Mouse (Mus musculus) CH12.LX (cell line): ENCODE results near the gene Mkks. TPM values are rescaled to one million over a fixed set of nuclear protein-coding genes. Genes with fewer than 3 reads are reported as not detected.
"Not testable (repeated sequence)": the region's sequence is repeated elsewhere in the genome, so short reads cannot be mapped to it uniquely, and the experiment has no call there.

Experiments used
- DNase-seq: peaks from one replicate; pipeline ENCODE4 v3.0.0-alpha.2; 2013; ENCODE audit errors: extremely low read depth
- H3K27ac ChIP-seq: 2 replicates; pipeline ENCODE4 v1.5.1; 2012; ENCODE audit warnings: low read depth, mild to moderate bottlenecking, control low read depth, moderate library complexity; ENCODE audit not compliant: insufficient read depth
- H3K27me3 ChIP-seq: replicated peaks from 2 replicates; pipeline ENCODE3; 2012; ENCODE audit warnings: inconsistent platforms
- H3K36me3 ChIP-seq, 2 experiments: replicated peaks in 1 of 2; 2 replicates each; pipeline versions ENCODE3 to v1.6.1; 2012; ENCODE audit warnings: inconsistent platforms in 1 of 2, low read length in 1 of 2, mild to moderate bottlenecking in 1 of 2, mixed read lengths in 1 of 2, moderate library complexity in 1 of 2; ENCODE audit not compliant: control insufficient read depth in 1 of 2, insufficient read depth in 1 of 2
- H3K4me1 ChIP-seq, 2 experiments: 2 replicates each; pipeline ENCODE4 v1.6.1; 2012; ENCODE audit warnings: inconsistent platforms in 1 of 2, moderate library complexity in 1 of 2; ENCODE audit not compliant: insufficient read depth in 2 of 2, control insufficient read depth in 1 of 2
- H3K4me2 ChIP-seq: 2 replicates; pipeline ENCODE4 v1.6.1; 2012; ENCODE audit warnings: low read depth, mild to moderate bottlenecking, control low read depth; ENCODE audit not compliant: poor library complexity, insufficient read depth, severe bottlenecking
- H3K4me3 ChIP-seq, 3 experiments: fragments of 150-350 bp in 1 of 3; sonication (generic) in 1 of 3; replicated peaks in 1 of 3; 2 replicates each; pipeline versions ENCODE3 to v1.5.1; 2011 to 2012; ENCODE audit warnings: low read depth in 2 of 3, low read length in 2 of 3, mild to moderate bottlenecking in 2 of 3, moderate library complexity in 2 of 3, control low read depth in 1 of 3, improper control_type of control experiment in 1 of 3, inconsistent platforms in 1 of 3, mixed read lengths in 1 of 3; ENCODE audit not compliant: poor library complexity in 1 of 3
- H3K79me2 ChIP-seq: replicated peaks from 2 replicates; pipeline ENCODE4 v1.6.1; 2012; ENCODE audit warnings: mild to moderate bottlenecking, moderate library complexity; ENCODE audit not compliant: control insufficient read depth, poor library complexity, insufficient read depth, severe bottlenecking; ENCODE audit errors: extremely low read depth
- H3K9ac ChIP-seq: 2 replicates; pipeline ENCODE4 v1.6.1; 2012; ENCODE audit warnings: low read depth, mild to moderate bottlenecking, control low read depth, moderate library complexity; ENCODE audit not compliant: insufficient read depth
- H3K9me3 ChIP-seq: replicated peaks from 2 replicates; pipeline ENCODE3; 2012; ENCODE audit warnings: low read length, inconsistent platforms, mixed read lengths
- CHD1 ChIP-seq: IDR thresholded peaks from 2 replicates; pipeline ENCODE4 v1.6.1; 2012; ENCODE audit warnings: low read depth, low read length, improper control_type of control experiment, inconsistent platforms
- CTCF ChIP-seq, 2 experiments: IDR thresholded peaks in 1 of 2; conservative IDR thresholded peaks in 1 of 2; 2 replicates each; pipeline ENCODE4 v1.5.1; 2011 to 2012; ENCODE audit warnings: low read depth in 2 of 2, low read length in 2 of 2, improper control_type of control experiment in 1 of 2, inconsistent platforms in 1 of 2, mild to moderate bottlenecking in 1 of 2, moderate library complexity in 1 of 2
- E2F4 ChIP-seq: IDR thresholded peaks from 2 replicates; pipeline ENCODE4 v1.6.1; 2011; ENCODE audit warnings: low read depth, low read length, improper control_type of control experiment; ENCODE audit not compliant: insufficient replicate concordance
- ELF1 ChIP-seq: IDR thresholded peaks from 2 replicates; pipeline ENCODE4 v1.6.1; 2014; ENCODE audit warnings: low read depth, mild to moderate bottlenecking, inconsistent platforms, low read length, improper control_type of control experiment
- ETS1 ChIP-seq: conservative IDR thresholded peaks from 2 replicates; pipeline ENCODE4 v1.6.1; 2012; ENCODE audit warnings: low read depth, mild to moderate bottlenecking, inconsistent platforms, low read length, improper control_type of control experiment, moderate library complexity
- IRF4 ChIP-seq: IDR thresholded peaks from 2 replicates; pipeline ENCODE4 v1.6.1; 2014; ENCODE audit warnings: low read depth, mild to moderate bottlenecking, inconsistent platforms, low read length, improper control_type of control experiment
- MAFK ChIP-seq: IDR thresholded peaks from 2 replicates; pipeline ENCODE4 v1.6.1; 2011; ENCODE audit warnings: low read length, improper control_type of control experiment; ENCODE audit not compliant: insufficient replicate concordance
- MXI1 ChIP-seq: IDR thresholded peaks from 2 replicates; pipeline ENCODE4 v1.6.1; 2011; ENCODE audit warnings: mild to moderate bottlenecking, low read depth, low read length, improper control_type of control experiment
- MYC ChIP-seq: IDR thresholded peaks from 2 replicates; pipeline ENCODE4 v1.6.1; 2011; ENCODE audit warnings: low read depth, mild to moderate bottlenecking, improper control_type of control experiment, low read length
- PAX5 ChIP-seq: IDR thresholded peaks from 2 replicates; pipeline ENCODE4 v1.6.1; 2012; ENCODE audit warnings: low read length, inconsistent platforms, mixed read lengths
- RAD21 ChIP-seq: IDR thresholded peaks from 2 replicates; pipeline ENCODE4 v1.6.1; 2011; ENCODE audit warnings: low read depth, mild to moderate bottlenecking, low read length, improper control_type of control experiment, moderate library complexity
- SIN3A ChIP-seq: IDR thresholded peaks from 2 replicates; pipeline ENCODE4 v1.6.1; 2012; ENCODE audit warnings: low read length, improper control_type of control experiment, inconsistent platforms
- SMC3 ChIP-seq: IDR thresholded peaks from 2 replicates; pipeline ENCODE4 v1.6.1; 2011; ENCODE audit warnings: low read depth, low read length, improper control_type of control experiment
- TBP ChIP-seq: conservative IDR thresholded peaks from 2 replicates; pipeline ENCODE4 v1.6.1; 2011; ENCODE audit warnings: low read depth, low read length, improper control_type of control experiment
- TCF12 ChIP-seq: IDR thresholded peaks from 2 replicates; pipeline ENCODE4 v1.6.1; 2014; ENCODE audit warnings: low read depth, mild to moderate bottlenecking, inconsistent platforms, low read length, improper control_type of control experiment
- ZMIZ1 ChIP-seq: IDR thresholded peaks from 2 replicates; pipeline ENCODE4 v1.6.1; 2012; ENCODE audit warnings: low read depth, mild to moderate bottlenecking, inconsistent platforms, low read length, improper control_type of control experiment
- dilution Hi-C: fragments of 300-500 bp; cut with MboI; formaldehyde crosslinking; loops from 2 replicates; pipeline ENCODE4 v1.14.3; 2020; ENCODE audit warnings: low sequenced_read_pairs; ENCODE audit not compliant: extremely low pct_unique_long_range_greater_than_20kb, extremely low pct_ligation_motif_present
- in situ Hi-C: fragments of 300-500 bp; cut with MboI; formaldehyde crosslinking; loops from 3 replicates; pipeline ENCODE4 v1.14.3; 2019; ENCODE audit warnings: low sequenced_read_pairs, low pct_ligation_motif_present, low pct_unique_long_range_greater_than_20kb, mixed read lengths
- polyA plus RNA-seq: library from polyadenylated mRNA; unstranded; fragments of >175 nt; gene quantifications from 2 replicates; pipeline ENCODE4 v1.2.1, GENCODE M21; 2012; ENCODE audit warnings: low read depth; ENCODE audit not compliant: insufficient read length
- total RNA-seq, 2 experiments: library from RNA; depleted of rRNA; stranded (reverse); fragments of 300-350 nt in 1 of 2; fragments of >200 nt in 1 of 2; gene quantifications; 2 replicates each; pipeline ENCODE4 v1.2.3; 2012 to 2014

Mkks gene
- total and polyA plus RNA-seq, 3 experiments = 2.2 to 25.8 (median 5.8) TPM

DNA sequence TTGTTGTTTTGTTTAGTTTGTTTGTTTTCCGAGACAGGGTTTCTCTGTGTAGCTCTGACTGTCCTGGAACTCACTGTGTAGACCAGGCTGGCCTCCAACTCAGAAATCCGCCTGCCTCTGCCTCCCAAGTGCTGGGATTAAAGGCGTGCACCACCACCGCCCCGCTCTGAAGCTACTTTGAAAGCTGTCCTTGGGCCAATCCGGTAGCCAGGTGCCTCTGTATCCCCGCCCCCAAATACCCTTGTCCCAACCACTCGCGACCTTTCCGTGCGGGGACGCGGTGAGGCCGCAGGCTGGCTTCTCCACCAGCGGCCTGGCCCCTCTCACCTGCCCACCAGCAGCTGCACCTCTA lies 497 bp downstream of the Mkks start:
- H3K9me3 ChIP-seq, in situ Hi-C loops, H3K27me3 ChIP-seq, dilution Hi-C loops: not testable (repeated sequence)
- Histone ChIP-seq H3K27ac (peak overlapping the region; percentile 58), H3K4me3 (peak overlapping the region; percentile 73 to 82 (median 82)), H3K79me2 (peaks cover 15% of the 10 kb centered on the region), H3K36me3 (peaks cover 0 to 11% of the 10 kb centered on the region in 2 experiments), H3K4me2 (peak overlapping the region; percentile 82), H3K9ac (peak overlapping the region; percentile 69; the same call in 1 of the 2 replicates), H3K4me1 (peaks cover 0 to 43% of the 10 kb centered on the region in 2 experiments; a peak in 2 of 4 replicates)
- peak; percentile 80 for DNase-seq
- TF ChIP-seq SIN3A (peak; percentile 56; the same call in 1 of the 2 replicates), TBP (0 out of 2 replicates have a peak, but pooled peaks have one; percentile 15), MXI1 (peak; percentile 74), E2F4 (peak; percentile 48; the same call in 1 of the 2 replicates), CHD1 (0 out of 2 replicates have a peak, but pooled peaks have one; percentile 28)

DNA sequence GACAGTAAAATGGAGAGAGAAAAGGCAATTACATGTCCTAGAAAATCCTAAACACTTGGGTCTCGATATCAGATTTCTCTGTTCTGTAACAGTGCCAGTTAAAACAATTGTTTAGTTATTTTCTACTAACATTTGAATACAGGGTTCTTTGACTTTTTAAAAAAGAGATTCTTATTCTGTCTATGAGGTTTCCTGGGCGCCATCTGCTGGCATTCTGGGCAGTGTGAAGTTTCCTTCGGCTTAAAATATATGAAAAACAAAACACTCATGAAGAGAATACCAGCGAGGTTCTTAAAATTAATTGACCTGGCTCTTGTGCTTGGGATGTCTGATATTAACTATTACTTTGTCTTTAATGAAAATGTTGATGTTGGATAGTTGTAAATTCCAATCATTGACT lies 4.3 kb downstream of the Mkks start:
- dilution Hi-C loops = no loop called here
- Histone ChIP-seq H3K79me2 (peaks cover 12% of the 10 kb centered on the region), H3K4me3 (no peak overlapping the region), H3K9ac (no peak overlapping the region), H3K27ac (no peak overlapping the region), H3K4me1 (peaks cover 0 to 25% of the 10 kb centered on the region in 2 experiments; a peak in 2 of 4 replicates), H3K36me3 (peaks cover 7 to 42% of the 10 kb centered on the region in 2 experiments), H3K27me3 (no peaks in the 10 kb centered on the region), H3K9me3 (no peaks in the 10 kb centered on the region), H3K4me2 (no peak overlapping the region)
- in situ Hi-C loops = no loop called here
- TF ChIP-seq TCF12 = no peak
- TF ChIP-seq CTCF (conservative IDR thresholded peaks at IDR 0.05 in 1 of 2, IDR thresholded peaks at IDR 0.05 in 1 of 2; ENCODE audit: low read depth in 2 of 2, low read length in 2 of 2) = peak in 1 of 2 experiments; percentile 52; a peak in 2 of 4 replicates
- no peak for TF ChIP-seq ETS1
- peak; percentile 26 for TF ChIP-seq RAD21
- TF ChIP-seq SIN3A = no peak
- TF ChIP-seq ZMIZ1 = no peak
- no peak for TF ChIP-seq ELF1
- TF ChIP-seq MAFK = no peak
- no peak for TF ChIP-seq MXI1
- TF ChIP-seq CHD1 = no peak
- peak; percentile 40 for TF ChIP-seq SMC3
- no peak for TF ChIP-seq MYC
- TF ChIP-seq IRF4 = no peak
- TF ChIP-seq PAX5 = no peak
- peak; percentile 14 for DNase-seq
